Mouse (Mus musculus) left cerebral cortex, postnatal 4 days (tissue): ENCODE data around the gene Hipk1. TPM values are rescaled to one million over a fixed set of nuclear protein-coding genes. Genes with fewer than 3 reads are reported as not detected.
"Not testable (repeated sequence)": the region's sequence is repeated elsewhere in the genome, so short reads cannot be mapped to it uniquely, and the experiment has no call there.

Experiments used
- DNase-seq: peaks from one replicate; pipeline ENCODE4 v3.0.0-alpha.2; 2022
- intact Hi-C: fragments of 180-260 bp; cut with DNase I; formaldehyde crosslinking; loops from one replicate; pipeline ENCODE4 v1.15.1; 2025
- total RNA-seq, 2 experiments: library from RNA; stranded (reverse); gene quantifications; 2 replicates each; pipeline ENCODE4 v1.2.3; 2021

The Hipk1 gene
- total RNA-seq: 10 to 100 TPM; 66.7 to 69.9 TPM

- intact Hi-C loops: no loop called here
- peak; percentile 94 for DNase-seq
Measured at GRCm38 (mm10) chr3:103791230-103792110, at the start of gene Hipk1. Gene Hipk1, minus strand, starts transcription at chr3:103791563.

- DNase-seq, intact Hi-C loops: not testable (repeated sequence)
Measured at GRCm38 (mm10) chr3:103840946-103841345, 49.6 kb upstream of the Hipk1 start.

- DNase-seq, intact Hi-C loops: not testable (repeated sequence)
Measured at GRCm38 (mm10) chr3:103840195-103840594, 48.8 kb upstream of the Hipk1 start.

- DNase-seq: no peak
- intact Hi-C loops: no loop called here
Measured at GRCm38 (mm10) chr3:103839711-103840110, 48.3 kb upstream of the Hipk1 start.

GRCm38 (mm10) chr3:103836453-103836852 is 45.1 kb upstream of the Hipk1 start:
- no peak for DNase-seq
- intact Hi-C loops: no loop called here

GRCm38 (mm10) chr3:103835951-103836310 is 44.6 kb upstream of the Hipk1 start:
- intact Hi-C loops: no loop called here

GRCm38 (mm10) chr3:103835272-103835950 is 44.0 kb upstream of the Hipk1 start:
- no peak for DNase-seq
- intact Hi-C loops: no loop called here

More at GRCm38 (mm10) chr3:103835951-103836310, 44.6 kb upstream of the Hipk1 start:
- no peak for DNase-seq

- DNase-seq: no peak
- intact Hi-C loops: loop anchor here (5.0 kb wide), 1 partner anchor 63 kb away; no protein-coding TSS in a partner anchor
Measured at GRCm38 (mm10) chr3:103834001-103834400, 42.6 kb upstream of the Hipk1 start.

GRCm38 (mm10) chr3:103832426-103832825 is 41.1 kb upstream of the Hipk1 start, which contains the start of gene Bcl2l15:
Gene Bcl2l15, plus strand, starts transcription at chr3:103832601.
- no peak for DNase-seq

GRCm38 (mm10) chr3:103831146-103831545 is 39.8 kb upstream of the Hipk1 start:
- DNase-seq: no peak
- intact Hi-C loops: loop anchor here (5.0 kb wide), 1 partner anchor 66 kb away; no protein-coding TSS in a partner anchor

More at GRCm38 (mm10) chr3:103832426-103832825, 41.1 kb upstream of the Hipk1 start, which contains the start of gene Bcl2l15:
- intact Hi-C loops: loop anchor here (5.0 kb wide), 1 partner anchor 65 kb away; no protein-coding TSS in a partner anchor

GRCm38 (mm10) chr3:103830681-103831080 is 39.3 kb upstream of the Hipk1 start:
- intact Hi-C loops: loop anchor here (5.0 kb wide), 1 partner anchor 67 kb away; no protein-coding TSS in a partner anchor
- DNase-seq: not testable (repeated sequence)

- intact Hi-C loops: no loop called here
Measured at GRCm38 (mm10) chr3:103829036-103829435, 37.7 kb upstream of the Hipk1 start.

GRCm38 (mm10) chr3:103827548-103827947 is 36.2 kb upstream of the Hipk1 start:
- intact Hi-C loops: no loop called here
- no peak for DNase-seq

More at GRCm38 (mm10) chr3:103829036-103829435, 37.7 kb upstream of the Hipk1 start:
- DNase-seq: no peak

GRCm38 (mm10) chr3:103810967-103811366 is 19.6 kb upstream of the Hipk1 start:
- no peak for DNase-seq
- intact Hi-C loops: no loop called here

GRCm38 (mm10) chr3:103809799-103810150 is 18.4 kb upstream of the Hipk1 start:
- DNase-seq: no peak
- intact Hi-C loops: no loop called here

GRCm38 (mm10) chr3:103808891-103809798 is 17.8 kb upstream of the Hipk1 start, which contains the start of the genes Dclre1b, Ap4b1 and Gm43064:
Gene Dclre1b, minus strand, starts transcription at chr3:103809444.
Gene Ap4b1, plus strand, starts transcription at chr3:103809520.
Gene Gm43064, plus strand, starts transcription at chr3:103809573.
- intact Hi-C loops: no loop called here
- DNase-seq: peak; percentile 94

- no peak for DNase-seq
- intact Hi-C loops: no loop called here
Measured at GRCm38 (mm10) chr3:103805671-103806070, 14.3 kb upstream of the Hipk1 start.

- DNase-seq: no peak
- intact Hi-C loops: no loop called here
Measured at GRCm38 (mm10) chr3:103802861-103803260, 11.5 kb upstream of the Hipk1 start.

GRCm38 (mm10) chr3:103801631-103802531 is 10.5 kb upstream of the Hipk1 start:
- peak; percentile 40 for DNase-seq

More at GRCm38 (mm10) chr3:103801631-103802531, 10.5 kb upstream of the Hipk1 start:
- intact Hi-C loops: no loop called here
